Mouse (Mus musculus) liver, adult 2 months (tissue): Measurements from ENCODE around the gene Sptbn1.

Source experiments
- CTCF ChIP-seq: fragments of 200-500 bp; IDR thresholded peaks from 2 replicates; pipeline ENCODE4 v1.5.1; 2011; ENCODE audit warnings: low read depth, low read length, control low read depth
- POLR2A ChIP-seq: fragments of 200-500 bp; IDR thresholded peaks from 2 replicates; pipeline ENCODE4 v1.6.1; 2011; ENCODE audit warnings: low read length, control low read depth; ENCODE audit not compliant: insufficient read depth; ENCODE audit errors: extremely low read depth

DNA sequence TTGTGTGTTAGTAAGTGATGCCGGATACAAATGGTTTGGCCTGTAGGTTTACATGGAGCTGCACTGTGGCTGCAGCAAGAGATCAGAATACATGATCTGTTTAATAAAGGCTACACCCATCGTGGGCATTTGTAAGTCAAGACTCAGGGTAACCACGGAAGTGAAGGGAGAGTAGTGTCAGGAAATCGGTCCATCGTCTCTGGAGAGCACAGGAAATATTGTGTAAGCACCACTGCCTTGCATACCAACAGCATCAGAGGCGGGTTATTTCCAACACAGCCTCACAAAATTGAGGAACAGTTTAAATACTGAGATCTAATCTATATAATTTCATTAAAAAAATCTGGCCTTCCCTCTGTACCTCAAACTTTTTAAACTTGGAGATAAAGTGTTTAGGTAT is 168.1 kb downstream of the Sptbn1 start:
- TF ChIP-seq CTCF = no peak
- no peak for TF ChIP-seq POLR2A
